Mouse (Mus musculus) cerebellum, adult 11-12 months (tissue): ENCODE results near the gene Glycam1.
"Not testable (repeated sequence)": the region's sequence is repeated elsewhere in the genome, so short reads cannot be mapped to it uniquely, and the experiment has no call there.

Source experiments
- DNase-seq: peaks from one replicate; pipeline ENCODE4 v3.0.0; 2022

Gene Glycam1

GRCm38 (mm10) chr15:103564981-103565380 lies at the start of gene Glycam1:
Gene Glycam1, minus strand, starts transcription at chr15:103565081.
- no peak for DNase-seq

- DNase-seq, result no peak
Observed at GRCm38 (mm10) chr15:103604481-103604880, 39.6 kb upstream of the Glycam1 start.

DNA sequence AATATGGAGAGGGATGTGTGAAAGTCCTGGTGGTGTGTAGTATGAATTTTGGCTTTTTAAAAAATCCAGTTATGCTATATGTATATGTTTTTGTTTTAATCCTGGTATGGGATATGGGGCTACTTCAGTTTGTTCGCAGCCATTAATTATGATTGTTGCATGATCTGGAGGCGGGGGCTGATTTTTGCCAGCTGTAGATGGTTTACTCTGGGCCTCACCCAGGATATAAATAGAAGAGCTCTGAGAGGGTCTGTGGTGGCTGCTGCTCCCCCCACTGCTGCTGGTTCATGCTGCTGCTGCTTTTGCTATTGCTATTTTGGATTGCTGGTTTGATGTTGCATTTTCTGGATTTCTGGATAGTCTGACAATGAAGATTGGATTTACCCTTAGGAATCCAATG lies 25.9 kb upstream of the Glycam1 start:
- no peak for DNase-seq

DNA sequence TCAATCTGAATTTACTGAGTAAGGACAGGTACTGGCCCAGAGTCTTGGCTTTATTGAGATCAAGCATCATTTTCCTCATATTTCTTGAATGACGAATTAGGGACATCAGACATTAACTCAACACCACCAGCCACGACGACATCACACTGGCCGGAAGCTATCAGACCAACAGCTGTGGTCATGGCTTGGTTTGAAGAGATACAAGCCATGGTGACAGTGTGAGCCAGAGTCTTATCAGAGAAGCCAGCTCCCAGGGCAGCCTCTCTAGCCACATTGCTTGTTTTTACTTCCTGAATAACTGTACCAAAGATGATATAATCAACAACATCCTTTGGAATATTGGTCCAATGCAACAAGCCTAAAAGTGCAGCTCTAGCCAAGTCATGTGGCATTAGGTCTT lies 22.9 kb upstream of the Glycam1 start:
- DNase-seq, result not testable (repeated sequence)

DNA sequence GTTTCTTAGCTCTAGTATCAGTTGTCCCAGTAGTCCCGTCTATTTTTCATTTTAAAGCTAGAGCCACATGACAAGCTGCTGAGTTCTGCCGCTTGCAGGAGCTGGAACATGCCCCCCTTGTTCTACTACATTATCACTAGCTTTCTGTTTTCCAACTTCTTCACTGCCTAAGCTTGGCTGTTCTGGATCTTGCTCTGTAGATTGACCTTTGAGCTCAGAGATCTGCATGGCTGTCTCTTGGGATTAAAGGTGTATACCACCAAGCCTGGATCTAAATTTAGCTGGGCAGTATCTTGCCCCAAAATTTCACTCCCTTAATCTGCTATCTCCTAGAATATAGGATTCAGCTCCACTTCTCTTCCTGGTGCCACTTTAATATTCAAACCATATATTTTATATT lies 21.0 kb upstream of the Glycam1 start:
- DNase-seq, result no peak

- no peak for DNase-seq
Observed at GRCm38 (mm10) chr15:103552096-103552690, 12.7 kb downstream of the Glycam1 start.

DNA sequence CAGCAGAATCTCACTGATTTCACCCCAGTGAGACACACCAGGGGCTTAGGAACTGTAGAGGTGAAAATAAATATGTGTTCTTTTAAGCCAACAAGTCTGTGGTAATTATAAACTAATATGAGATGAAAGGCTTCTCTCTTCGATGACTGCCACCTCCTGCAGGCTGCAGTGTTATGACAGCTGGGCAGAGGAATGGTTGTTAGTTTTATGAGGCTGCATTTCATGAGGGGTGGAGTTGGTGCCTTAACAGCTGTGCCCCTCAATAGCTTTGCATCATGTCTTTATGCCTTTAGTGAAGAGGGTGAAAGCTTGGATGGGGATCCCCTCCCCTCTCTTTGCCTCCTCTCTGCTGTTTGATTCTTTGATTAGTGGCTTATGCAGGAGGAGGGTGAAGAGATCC lies 13.8 kb downstream of the Glycam1 start:
- DNase-seq, result no peak

DNA sequence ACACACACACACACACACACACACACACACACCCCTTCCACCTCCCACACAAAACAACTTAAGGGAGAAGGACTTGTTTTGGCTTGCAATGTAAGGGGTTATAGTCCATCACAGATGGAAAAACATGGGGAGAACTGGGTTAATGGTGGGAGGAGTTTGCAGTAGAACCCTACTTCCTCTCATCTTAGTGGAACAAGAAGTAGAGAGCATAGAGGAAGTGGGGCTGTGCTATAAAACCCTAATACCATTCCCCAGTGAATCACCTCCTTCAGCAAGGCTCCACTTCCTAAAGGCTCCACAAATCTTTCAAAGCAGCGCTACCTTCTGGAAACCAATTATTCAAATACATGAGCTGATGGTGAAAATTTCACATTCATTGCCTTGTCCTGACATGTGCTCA lies 15.4 kb downstream of the Glycam1 start:
- no peak for DNase-seq

- no peak for DNase-seq
Observed at GRCm38 (mm10) chr15:103547983-103548382, 16.9 kb downstream of the Glycam1 start.

DNA sequence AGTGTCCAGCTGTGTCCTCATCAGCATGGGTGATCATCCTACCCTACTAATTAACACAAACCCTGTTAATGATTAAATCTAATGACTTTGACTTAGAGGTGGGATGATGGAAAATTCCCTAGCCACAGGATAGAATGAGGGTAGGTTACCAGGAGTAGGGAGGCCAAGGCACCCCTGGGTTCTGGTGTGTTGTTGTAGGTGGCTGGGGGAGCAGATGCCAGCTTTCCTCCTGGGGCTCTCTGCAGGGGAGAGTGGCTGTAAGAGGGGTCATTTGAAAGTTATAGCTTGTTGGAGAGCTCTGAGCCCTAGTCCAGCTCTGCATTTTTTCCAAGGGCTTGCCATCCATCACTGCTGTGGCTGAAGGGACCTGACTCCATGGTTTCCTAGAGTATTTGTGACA lies 22.4 kb downstream of the Glycam1 start:
- DNase-seq, result no peak

GRCm38 (mm10) chr15:103540646-103541045 lies 24.2 kb downstream of the Glycam1 start:
- DNase-seq, result no peak

GRCm38 (mm10) chr15:103539259-103539658 lies 25.6 kb downstream of the Glycam1 start:
- DNase-seq, result no peak

DNA sequence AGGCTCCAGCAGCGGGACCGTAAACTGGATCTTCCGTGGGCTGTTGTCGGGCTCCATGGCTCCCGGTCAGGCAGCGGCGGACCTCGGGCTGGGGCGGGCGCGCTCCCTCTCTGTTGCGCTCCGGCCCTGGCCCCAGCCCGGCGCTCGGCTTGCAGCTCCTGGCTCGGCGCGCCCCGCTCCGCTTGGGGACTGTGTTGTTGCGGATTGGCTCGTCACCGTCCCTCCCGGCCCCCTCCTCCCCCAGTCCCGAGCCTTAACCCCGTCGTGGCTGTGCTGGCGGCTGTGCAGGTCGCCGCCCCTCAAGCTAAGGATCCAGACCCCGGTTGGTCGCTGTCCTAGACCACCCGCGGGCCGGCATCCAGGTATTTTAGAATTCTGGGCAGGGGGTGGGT lies 27.1 kb downstream of the Glycam1 start, which contains the start of gene Ppp1r1a:
Gene Ppp1r1a, minus strand, starts transcription at position 182 of the 392 bp plus-strand sequence.
- peak; percentile 34 for DNase-seq

GRCm38 (mm10) chr15:103537011-103537821 lies 27.7 kb downstream of the Glycam1 start:
- no peak for DNase-seq

- DNase-seq, result no peak
Observed at GRCm38 (mm10) chr15:103536456-103536855, 28.4 kb downstream of the Glycam1 start.

DNA sequence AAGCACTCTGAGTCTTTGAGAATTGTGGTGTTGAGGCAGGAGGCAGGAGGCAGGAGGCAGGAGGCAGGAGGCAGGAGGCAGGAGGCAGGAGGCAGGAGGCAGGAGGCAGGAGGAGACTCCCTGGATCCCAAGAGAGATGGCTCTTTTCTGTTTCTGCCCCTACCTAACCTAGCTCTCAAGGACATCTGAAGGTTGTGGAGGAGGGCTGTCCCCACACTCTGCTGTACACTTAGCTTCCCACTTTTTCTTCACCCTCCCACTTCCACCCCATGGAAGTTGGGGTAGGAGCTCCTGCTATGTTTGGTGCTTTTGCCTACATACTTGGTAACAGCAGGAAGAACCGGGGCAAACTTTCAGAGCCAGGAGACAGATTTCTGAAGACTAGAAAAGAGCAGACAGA lies 29.1 kb downstream of the Glycam1 start:
- no peak for DNase-seq

DNA sequence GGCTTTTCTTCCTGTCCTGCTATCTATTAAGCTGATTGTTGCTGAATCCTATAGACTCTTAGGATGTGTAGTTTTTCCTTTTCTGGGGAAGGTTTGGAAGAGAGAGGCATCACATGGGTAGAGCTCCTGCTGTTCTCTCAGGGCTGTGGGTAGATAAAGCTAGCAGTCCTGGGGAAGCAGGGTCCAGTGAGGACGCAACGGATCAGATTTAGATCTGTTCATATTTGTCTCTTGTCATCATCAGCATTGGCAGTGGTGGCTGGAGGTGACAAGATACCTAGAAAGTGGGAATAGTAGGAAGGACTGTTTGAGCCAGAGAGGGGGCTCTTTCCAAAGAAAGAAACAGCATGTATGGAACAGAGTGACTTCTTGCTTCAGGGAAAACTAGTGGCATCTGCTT lies 29.9 kb downstream of the Glycam1 start:
- no peak for DNase-seq

DNA sequence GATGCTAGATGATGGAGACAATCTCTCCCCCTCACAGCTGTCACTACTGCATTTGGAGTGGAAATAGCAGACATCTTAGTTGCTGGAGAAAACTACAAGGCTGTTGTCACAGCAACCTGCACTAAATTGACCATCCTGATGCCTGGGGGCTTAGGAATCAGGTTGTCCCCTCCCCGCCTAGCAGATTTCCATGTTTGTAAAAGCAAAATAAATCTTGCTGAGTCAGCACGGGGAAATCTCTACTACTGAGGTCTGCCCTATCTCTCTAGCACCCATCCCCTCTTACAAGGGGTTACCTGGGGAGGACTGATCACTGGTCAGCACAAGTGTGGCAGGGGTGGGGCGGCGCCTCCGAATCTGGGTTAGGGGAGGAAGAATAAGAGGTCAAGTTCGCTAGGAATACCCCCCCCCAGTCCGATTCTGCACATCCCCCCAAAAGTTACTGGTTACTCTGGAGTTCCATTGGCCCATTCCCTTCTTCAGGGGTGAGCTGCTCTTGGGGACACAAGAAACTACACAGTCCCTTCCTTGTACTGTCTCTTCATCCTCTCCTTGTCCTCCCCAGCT lies 30.7 kb downstream of the Glycam1 start:
- DNase-seq, result no peak

DNA sequence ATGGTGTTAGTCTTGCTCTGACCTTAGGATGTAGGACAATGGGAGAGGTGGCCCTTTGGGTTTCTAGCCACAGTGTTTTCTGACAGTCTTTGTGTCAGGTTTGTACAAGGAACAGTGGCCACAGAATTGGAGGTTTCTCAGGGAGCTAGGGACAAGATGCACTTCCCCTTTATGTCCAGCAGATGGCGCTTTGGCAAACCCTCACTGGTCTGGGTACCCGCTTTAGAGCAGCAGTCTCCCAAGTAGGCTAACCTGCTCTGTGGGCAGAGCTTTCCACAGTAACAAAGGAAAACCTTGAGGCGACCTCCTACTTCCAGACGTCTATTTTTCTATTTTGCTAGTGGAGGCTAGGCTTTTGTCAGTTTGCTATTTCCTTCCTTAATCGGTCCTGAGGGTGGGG lies 34.5 kb downstream of the Glycam1 start:
- DNase-seq, result peak; percentile 38

DNA sequence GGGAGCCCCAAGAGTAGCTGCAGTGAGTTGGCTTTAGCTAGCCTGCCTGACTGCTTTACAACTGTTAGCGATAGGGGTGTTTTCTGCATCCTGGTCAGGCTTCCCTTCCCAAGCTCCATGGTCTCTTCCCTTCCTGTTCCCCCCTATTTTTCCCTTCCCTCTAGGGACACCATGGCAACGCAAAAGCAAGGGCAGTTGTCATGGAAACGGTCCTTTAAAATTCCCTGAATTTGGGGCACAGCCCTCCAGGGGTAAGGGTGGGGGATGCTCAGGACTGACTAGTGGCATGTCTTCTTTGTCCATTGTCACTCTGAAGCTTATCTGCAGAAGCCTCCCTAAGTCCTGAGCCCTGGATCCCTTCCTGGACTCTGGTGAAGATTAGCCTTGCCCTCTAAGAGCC lies 41.7 kb downstream of the Glycam1 start:
- no peak for DNase-seq

GRCm38 (mm10) chr15:103522458-103523099 lies 42.3 kb downstream of the Glycam1 start:
- no peak for DNase-seq

DNA sequence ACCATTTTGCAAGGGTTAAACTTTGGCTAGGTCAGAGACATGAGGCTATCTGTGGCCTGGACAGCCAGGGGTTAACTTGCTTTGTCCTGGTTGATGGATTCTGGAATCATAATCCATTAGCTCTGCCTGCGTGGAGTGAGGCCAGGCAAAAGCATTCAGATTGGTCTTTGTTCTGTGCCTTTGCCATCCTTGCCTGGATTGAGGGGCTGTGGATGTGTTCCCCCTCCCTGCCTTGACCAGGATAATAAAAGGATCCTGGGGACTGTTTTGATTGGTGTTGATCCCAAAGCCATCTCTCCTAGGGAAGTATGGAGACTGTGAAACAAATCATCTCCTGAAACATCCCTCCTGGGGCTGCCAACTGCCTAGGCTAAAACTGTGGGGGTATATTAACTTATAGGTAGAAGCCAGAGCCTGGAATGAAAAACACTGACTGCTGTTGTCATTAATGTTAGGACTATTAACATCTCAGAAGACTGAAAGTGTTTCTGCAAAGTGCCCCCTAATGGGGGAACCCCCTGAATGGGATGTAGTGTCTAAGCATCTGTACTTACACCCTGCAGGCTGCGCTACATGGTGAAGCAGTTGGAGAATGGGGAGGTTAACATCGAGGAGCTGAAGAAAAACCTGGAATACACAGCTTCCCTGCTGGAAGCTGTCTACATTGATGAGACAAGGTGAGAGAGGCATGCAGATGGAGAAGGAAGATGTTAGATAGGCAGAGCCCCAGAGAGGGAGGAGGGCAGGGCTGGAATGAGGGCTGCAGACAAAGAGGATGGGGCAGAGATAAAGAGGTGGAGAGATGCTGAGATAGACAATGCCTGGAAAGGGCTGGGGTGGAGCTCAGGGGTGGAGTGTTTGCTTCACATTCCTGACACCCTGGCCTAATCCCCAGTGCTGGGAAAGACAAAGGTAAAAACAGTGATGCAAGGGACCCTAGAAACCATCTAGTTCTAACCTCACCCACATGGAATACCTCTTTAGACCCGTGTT lies 45.2 kb downstream of the Glycam1 start:
- no peak for DNase-seq
